Mouse (Mus musculus) spleen, adult 2 months (tissue): Measurements from ENCODE around the gene Rad9b.

Experiments
- CTCF ChIP-seq: fragments of 200-500 bp; IDR thresholded peaks from 2 replicates; pipeline ENCODE4 v1.5.1; 2011; ENCODE audit warnings: mild to moderate bottlenecking, inconsistent platforms; ENCODE audit not compliant: insufficient read depth, insufficient read length, insufficient replicate concordance; ENCODE audit errors: extremely low read depth
- POLR2A ChIP-seq: fragments of 200-500 bp; IDR thresholded peaks from 2 replicates; pipeline ENCODE4 v1.6.1; 2011; ENCODE audit warnings: low read depth, low read length, inconsistent platforms

- TF ChIP-seq POLR2A (no peak), CTCF (peak; percentile 54; the same call in 1 of the 2 replicates)
Observed at GRCm38 (mm10) chr5:122318100-122318499, 35.9 kb downstream of the Rad9b start.
